Mouse (Mus musculus) hindbrain, embryonic 12.5 days (tissue): ENCODE results near the gene Prss23. TPM values are rescaled to one million over a fixed set of nuclear protein-coding genes. Genes with fewer than 3 reads are reported as not detected.

Experiments used
- ATAC-seq: fragments of 200-750 bp; cut with Nextera tagmentation; 2 replicates; pipeline ENCODE4 v1.8.0; 2017; ENCODE audit warnings: moderate TSS enrichment; ENCODE audit not compliant: low FRiP score
- H3K27ac ChIP-seq: fragments of 300-500 bp; sonication (generic); 2 replicates; pipeline ENCODE4 v1.5.1; 2016; ENCODE audit warnings: mild to moderate bottlenecking
- H3K27me3 ChIP-seq: fragments of 300-500 bp; sonication (generic); 2 replicates; pipeline ENCODE4 v1.6.1; 2016; ENCODE audit warnings: mild to moderate bottlenecking
- H3K36me3 ChIP-seq: fragments of 300-500 bp; sonication (generic); 2 replicates; pipeline ENCODE4 v1.6.1; 2016; ENCODE audit warnings: mild to moderate bottlenecking
- H3K4me1 ChIP-seq: fragments of 300-500 bp; sonication (generic); 2 replicates; pipeline ENCODE4 v1.6.1; 2016
- H3K4me2 ChIP-seq: fragments of 300-500 bp; sonication (generic); replicated peaks from 2 replicates; pipeline ENCODE4 v1.6.1; 2016; ENCODE audit warnings: mild to moderate bottlenecking
- H3K4me3 ChIP-seq: fragments of 300-500 bp; sonication (generic); 2 replicates; pipeline ENCODE4 v1.5.1; 2016; ENCODE audit warnings: mild to moderate bottlenecking
- H3K9ac ChIP-seq: fragments of 300-500 bp; sonication (generic); 2 replicates; pipeline ENCODE4 v1.6.1; 2016; ENCODE audit warnings: mild to moderate bottlenecking, moderate library complexity
- H3K9me3 ChIP-seq: fragments of 300-500 bp; sonication (generic); replicated peaks from 2 replicates; pipeline ENCODE4 v1.6.1; 2016; ENCODE audit warnings: mild to moderate bottlenecking
- WGBS: fragments of 180-500 bp; shearing (Covaris S2); methylation state at CpG from one replicate; pipeline ENCODE4 v1.1.7; 2016; 5-methylcytosine and 5-hydroxymethylcytosine counted together
- polyA plus RNA-seq: library from polyadenylated mRNA; unstranded; fragments of >200 nt; fragmentation: Nextera tagmentation; extraction: Ambion mirVana; gene quantifications from 2 replicates; pipeline ENCODE4 v1.2.1, GENCODE M21; 2016

Prss23 gene
- polyA plus RNA-seq, 1 experiment from 2014 or later: 24.0 TPM

- Histone ChIP-seq H3K4me1 (no peaks in the 10 kb centered on the region), H3K4me3 (no peak overlapping the region), H3K27ac (no peak overlapping the region), H3K9ac (no peak overlapping the region), H3K27me3 (no peaks in the 10 kb centered on the region), H3K36me3 (no peaks in the 10 kb centered on the region), H3K9me3 (no peaks in the 10 kb centered on the region), H3K4me2 (no peak overlapping the region)
- 56% methylated on average over 3 of the region's 3 CpGs for WGBS
- ATAC-seq: no peak
These were observed 45.3 kb downstream of the Prss23 start for GRCm38 (mm10) chr7:89481723-89482122.

GRCm38 (mm10) chr7:89478490-89478889 is 48.5 kb downstream of the Prss23 start:
- Histone ChIP-seq H3K27ac (no peak overlapping the region), H3K36me3 (no peaks in the 10 kb centered on the region), H3K4me2 (no peak overlapping the region), H3K4me1 (no peaks in the 10 kb centered on the region), H3K27me3 (no peaks in the 10 kb centered on the region), H3K9me3 (no peaks in the 10 kb centered on the region), H3K9ac (no peak overlapping the region), H3K4me3 (no peak overlapping the region)
- 89% methylated on average over 2 of the region's 2 CpGs for WGBS
- ATAC-seq: no peak

- Histone ChIP-seq H3K4me1 (no peaks in the 10 kb centered on the region), H3K9ac (no peak overlapping the region), H3K27ac (no peak overlapping the region), H3K4me3 (no peak overlapping the region), H3K36me3 (no peaks in the 10 kb centered on the region), H3K4me2 (no peak overlapping the region), H3K27me3 (no peaks in the 10 kb centered on the region), H3K9me3 (no peaks in the 10 kb centered on the region)
- peak; percentile 82 for ATAC-seq
- 13% methylated on average over 1 of the region's 1 CpGs for WGBS
These were observed 49.5 kb downstream of the Prss23 start for GRCm38 (mm10) chr7:89477294-89477999.

- WGBS: 60% methylated on average over 4 of the region's 4 CpGs
- Histone ChIP-seq H3K9ac (no peak overlapping the region), H3K4me2 (no peak overlapping the region), H3K4me1 (no peaks in the 10 kb centered on the region), H3K27ac (no peak overlapping the region), H3K36me3 (no peaks in the 10 kb centered on the region), H3K4me3 (no peak overlapping the region), H3K9me3 (no peaks in the 10 kb centered on the region), H3K27me3 (no peaks in the 10 kb centered on the region)
- ATAC-seq: no peak
These were observed 53.5 kb downstream of the Prss23 start for GRCm38 (mm10) chr7:89473442-89473841.

- 0 out of 2 replicates have a peak, but pooled peaks have one; percentile 19 for ATAC-seq
- Histone ChIP-seq H3K27ac (no peak overlapping the region), H3K36me3 (no peaks in the 10 kb centered on the region), H3K9ac (no peak overlapping the region), H3K4me1 (no peaks in the 10 kb centered on the region), H3K4me2 (no peak overlapping the region), H3K9me3 (no peaks in the 10 kb centered on the region), H3K4me3 (no peak overlapping the region), H3K27me3 (no peaks in the 10 kb centered on the region)
- WGBS: 70% methylated on average over 10 of the region's 10 CpGs
These were observed 63.0 kb downstream of the Prss23 start for GRCm38 (mm10) chr7:89463775-89464592.

GRCm38 (mm10) chr7:89463246-89463645 is 63.7 kb downstream of the Prss23 start:
- H3K27me3 ChIP-seq: no peaks in the 10 kb centered on the region
- H3K27ac ChIP-seq: no peak overlapping the region
- 86% methylated on average over 3 of the region's 3 CpGs for whole genome bisulfite sequencing
- no peaks in the 10 kb centered on the region for H3K4me1 ChIP-seq
- ATAC-seq: no peak
- H3K4me3 ChIP-seq: no peak overlapping the region
- H3K4me2 ChIP-seq: no peak overlapping the region
- no peaks in the 10 kb centered on the region for H3K36me3 ChIP-seq
- H3K9ac ChIP-seq: no peak overlapping the region
- no peaks in the 10 kb centered on the region for H3K9me3 ChIP-seq

- 88% methylated on average over 5 of the region's 5 CpGs for WGBS
- Histone ChIP-seq H3K27ac (no peak overlapping the region), H3K27me3 (no peaks in the 10 kb centered on the region), H3K4me3 (no peak overlapping the region), H3K36me3 (no peaks in the 10 kb centered on the region), H3K4me2 (no peak overlapping the region), H3K9ac (no peak overlapping the region), H3K4me1 (no peaks in the 10 kb centered on the region), H3K9me3 (no peaks in the 10 kb centered on the region)
- ATAC-seq: no peak
These were observed 64.3 kb downstream of the Prss23 start for GRCm38 (mm10) chr7:89462646-89463207.

- no peak for ATAC-seq
- Histone ChIP-seq H3K9me3 (no peaks in the 10 kb centered on the region), H3K27me3 (no peaks in the 10 kb centered on the region), H3K36me3 (no peaks in the 10 kb centered on the region), H3K4me2 (no peak overlapping the region), H3K27ac (no peak overlapping the region), H3K4me1 (peaks cover 6% of the 10 kb centered on the region; the same call in 1 of the 2 replicates), H3K9ac (no peak overlapping the region), H3K4me3 (no peak overlapping the region)
- 60% methylated on average over 3 of the region's 3 CpGs for WGBS
These were observed 65.6 kb downstream of the Prss23 start for GRCm38 (mm10) chr7:89461351-89461750.

- Histone ChIP-seq H3K4me1 (peaks cover 9% of the 10 kb centered on the region; the same call in 1 of the 2 replicates), H3K4me3 (no peak overlapping the region), H3K9ac (no peak overlapping the region), H3K4me2 (no peak overlapping the region), H3K36me3 (no peaks in the 10 kb centered on the region), H3K27ac (no peak overlapping the region), H3K27me3 (no peaks in the 10 kb centered on the region), H3K9me3 (no peaks in the 10 kb centered on the region)
- no peak for ATAC-seq
These were observed 66.1 kb downstream of the Prss23 start for GRCm38 (mm10) chr7:89460911-89461310.

GRCm38 (mm10) chr7:89459691-89460090 is 67.3 kb downstream of the Prss23 start:
- H3K9me3 ChIP-seq: no peaks in the 10 kb centered on the region
- ATAC-seq: no peak
- peaks cover 9% of the 10 kb centered on the region; the same call in 1 of the 2 replicates for H3K4me1 ChIP-seq
- WGBS: 81% methylated on average over 2 of the region's 2 CpGs
- no peak overlapping the region for H3K27ac ChIP-seq
- no peaks in the 10 kb centered on the region for H3K27me3 ChIP-seq
- H3K4me2 ChIP-seq: no peak overlapping the region
- H3K36me3 ChIP-seq: no peaks in the 10 kb centered on the region
- no peak overlapping the region for H3K4me3 ChIP-seq
- H3K9ac ChIP-seq: no peak overlapping the region
